Mouse (Mus musculus) A20 (cell line): ENCODE measurements at regions not wholly inside any gene's neighbourhood (a gene's known extent, or its start where the extent isn't known, plus 50 kb on each side); places are given as distances from the start of the nearest gene placed in this dataset.

Experiments used
- DNase-seq: peaks from one replicate; pipeline ENCODE4 v3.0.0-alpha.2; 2011; ENCODE audit warnings: low read depth, low spot score

GRCm38 (mm10) chr16:91970461-91970860 lies 87.6 kb upstream of the Mrps6 start:
- DNase-seq: no peak

- no peak for DNase-seq
Observed at GRCm38 (mm10) chr16:91973183-91973582, 84.9 kb upstream of the Mrps6 start.

- peak; percentile 50 for DNase-seq
Observed at GRCm38 (mm10) chr16:91976194-91976805, 81.8 kb upstream of the Mrps6 start.

GRCm38 (mm10) chr16:91978423-91978822 lies 79.6 kb upstream of the Mrps6 start:
- no peak for DNase-seq

GRCm38 (mm10) chr16:91978846-91979245 lies 79.2 kb upstream of the Mrps6 start:
- no peak for DNase-seq

GRCm38 (mm10) chr16:91980482-91980881 lies 77.6 kb upstream of the Mrps6 start:
- no peak for DNase-seq

- DNase-seq: no peak
Observed at GRCm38 (mm10) chr16:91985211-91985610, 72.9 kb upstream of the Mrps6 start.

GRCm38 (mm10) chr16:91989332-91989731 lies 68.7 kb upstream of the Mrps6 start:
- no peak for DNase-seq

- no peak for DNase-seq
Observed at GRCm38 (mm10) chr16:91995459-91996190, 62.4 kb upstream of the Mrps6 start.

- DNase-seq: no peak
Observed at GRCm38 (mm10) chr16:92007351-92007750, 50.7 kb upstream of the Mrps6 start.
